Mouse (Mus musculus) testis, adult 2 months (tissue): ENCODE data around the gene Gm36176.
"Not testable (repeated sequence)": the region's sequence is repeated elsewhere in the genome, so short reads cannot be mapped to it uniquely, and the experiment has no call there.

ENCODE experiments used
- CTCF ChIP-seq: fragments of 200-500 bp; IDR thresholded peaks from 2 replicates; pipeline ENCODE4 v1.5.1; 2012; ENCODE audit warnings: low read depth, mild to moderate bottlenecking, inconsistent platforms, low read length, moderate library complexity; ENCODE audit not compliant: control insufficient read depth, insufficient read depth, insufficient replicate concordance
- POLR2A ChIP-seq: fragments of 200-500 bp; IDR thresholded peaks from 2 replicates; pipeline ENCODE4 v1.6.1; 2012; ENCODE audit warnings: low read depth, mild to moderate bottlenecking, inconsistent platforms, low read length, moderate library complexity; ENCODE audit not compliant: control insufficient read depth

- not testable (repeated sequence) for TF ChIP-seq POLR2A, CTCF
Measured at GRCm38 (mm10) chr10:77798164-77798920, 48.3 kb upstream of the Gm36176 start.
